Mouse (Mus musculus): ENCODE results near the gene Cst8.
A peak's percentile ranks its signal among the peaks of the same experiment; 100 is the strongest.
"Not testable (repeated sequence)": the region's sequence is repeated elsewhere in the genome, so short reads cannot be mapped to it uniquely, and the experiment has no call there.

The Cst8 gene

DNA sequence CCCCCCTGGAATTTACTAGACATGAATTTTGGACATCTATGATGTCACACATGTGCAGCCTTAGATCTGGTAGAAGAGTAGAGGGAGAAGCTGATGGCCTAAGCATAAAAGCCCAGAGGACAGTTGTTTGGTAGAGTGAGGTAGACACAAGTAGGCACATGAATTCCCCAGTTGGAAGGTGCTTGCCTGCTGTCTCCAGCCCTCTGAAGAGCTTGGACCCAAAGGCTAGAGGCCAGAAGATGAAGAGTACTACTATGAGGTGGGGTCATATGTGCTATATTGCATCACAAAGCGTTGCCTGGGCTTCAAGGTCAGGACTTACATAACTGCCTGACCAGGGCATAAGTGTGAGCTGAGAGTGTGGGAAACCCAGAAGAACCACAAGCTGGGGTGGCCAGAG is at the start of gene Cst8:
TSS of gene Cst8 (plus strand) at position 301 of the 400 bp plus-strand sequence.
- no peak for DNase-seq

DNA sequence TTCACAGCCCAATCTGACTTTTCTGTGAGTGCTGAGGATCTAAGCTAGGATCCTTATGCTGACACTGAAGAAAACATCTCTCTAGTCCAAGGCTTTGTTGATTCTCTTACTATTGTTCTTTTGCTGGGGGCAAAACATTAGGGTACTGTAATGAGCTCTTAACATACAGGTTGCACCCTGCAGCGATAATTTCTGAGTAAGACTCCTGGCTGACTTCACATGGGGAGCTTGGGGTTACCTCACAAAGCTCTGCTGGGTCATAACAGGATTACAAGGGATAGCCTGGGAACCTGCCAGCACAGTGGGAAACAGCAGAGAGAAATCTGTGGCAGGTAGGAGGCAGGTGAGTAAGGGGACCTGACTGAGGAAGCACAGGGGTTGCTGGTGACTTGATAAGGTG is 48.5 kb upstream of the Cst8 start, which contains the start of gene Cstl1:
TSS of gene Cstl1 (plus strand) at position 301 of the 400 bp plus-strand sequence.
- DNase-seq: no peak

DNA sequence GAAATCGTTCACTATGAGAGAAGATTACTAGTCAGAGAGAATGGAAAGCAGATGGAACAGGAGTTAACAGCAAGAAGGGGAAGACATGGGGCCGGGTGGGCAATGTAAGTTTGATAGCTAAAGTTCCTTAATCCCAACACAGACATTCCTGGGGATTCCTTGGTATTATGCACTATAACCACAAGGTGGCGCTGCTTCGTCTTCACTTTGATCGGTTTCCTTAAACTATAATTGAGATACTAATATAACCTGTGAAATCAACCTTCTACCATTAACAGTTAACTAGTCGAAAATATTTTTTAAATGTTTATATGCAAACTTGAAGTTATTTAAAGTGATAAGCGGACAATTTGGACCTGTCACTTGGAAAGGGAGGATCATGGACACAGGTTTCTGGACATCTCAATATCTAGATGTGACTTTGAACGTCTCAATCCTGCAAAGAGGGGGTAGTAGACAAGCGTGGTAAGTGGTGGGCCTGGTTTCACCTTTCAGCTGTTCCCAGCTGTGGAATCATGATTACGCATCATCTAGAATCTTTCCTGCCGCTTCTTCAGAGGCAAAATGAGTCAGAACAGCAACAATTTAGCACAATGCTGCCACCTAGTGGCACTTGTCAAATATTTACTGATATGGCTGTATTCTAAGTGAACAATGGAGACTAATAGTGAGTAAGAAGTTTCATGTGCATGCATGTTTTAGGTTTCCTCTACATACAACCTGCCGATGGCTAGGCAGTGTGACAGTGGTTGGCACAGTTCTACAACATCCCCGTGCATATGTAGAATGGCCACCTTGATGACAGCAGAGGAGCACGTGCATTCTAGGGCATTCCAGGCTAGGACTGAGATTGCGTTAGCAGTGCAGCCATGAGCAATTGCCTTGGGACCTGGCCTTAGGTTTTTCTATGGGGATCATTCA is 46.4 kb upstream of the Cst8 start:
- peak; percentile 71 for DNase-seq

DNA sequence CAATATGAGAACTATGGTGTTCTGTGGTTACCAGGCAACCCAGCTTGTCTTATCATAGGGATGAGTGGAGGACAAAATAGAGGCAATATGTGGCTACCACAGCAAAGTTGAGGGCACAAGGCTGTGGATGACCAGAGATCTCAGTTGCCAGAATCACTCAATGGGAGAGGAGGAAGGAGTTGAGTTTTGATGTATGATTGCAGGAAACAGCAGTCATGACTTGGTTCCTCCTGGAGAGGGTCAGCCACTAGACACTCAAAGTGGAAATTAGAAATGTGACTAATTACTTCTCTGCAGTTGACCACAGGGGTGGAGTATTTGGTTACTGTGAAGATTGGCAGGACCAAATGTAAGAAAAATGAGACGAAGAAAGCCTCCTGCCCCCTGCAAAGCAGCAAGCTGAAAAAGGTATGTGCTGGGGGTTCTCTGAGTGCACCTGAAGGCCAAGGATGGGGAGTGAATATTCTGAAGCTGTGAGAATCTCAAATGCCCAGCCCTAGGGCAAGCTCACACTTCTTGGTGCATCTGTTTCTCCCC is 44.2 kb upstream of the Cst8 start:
- no peak for DNase-seq

DNA sequence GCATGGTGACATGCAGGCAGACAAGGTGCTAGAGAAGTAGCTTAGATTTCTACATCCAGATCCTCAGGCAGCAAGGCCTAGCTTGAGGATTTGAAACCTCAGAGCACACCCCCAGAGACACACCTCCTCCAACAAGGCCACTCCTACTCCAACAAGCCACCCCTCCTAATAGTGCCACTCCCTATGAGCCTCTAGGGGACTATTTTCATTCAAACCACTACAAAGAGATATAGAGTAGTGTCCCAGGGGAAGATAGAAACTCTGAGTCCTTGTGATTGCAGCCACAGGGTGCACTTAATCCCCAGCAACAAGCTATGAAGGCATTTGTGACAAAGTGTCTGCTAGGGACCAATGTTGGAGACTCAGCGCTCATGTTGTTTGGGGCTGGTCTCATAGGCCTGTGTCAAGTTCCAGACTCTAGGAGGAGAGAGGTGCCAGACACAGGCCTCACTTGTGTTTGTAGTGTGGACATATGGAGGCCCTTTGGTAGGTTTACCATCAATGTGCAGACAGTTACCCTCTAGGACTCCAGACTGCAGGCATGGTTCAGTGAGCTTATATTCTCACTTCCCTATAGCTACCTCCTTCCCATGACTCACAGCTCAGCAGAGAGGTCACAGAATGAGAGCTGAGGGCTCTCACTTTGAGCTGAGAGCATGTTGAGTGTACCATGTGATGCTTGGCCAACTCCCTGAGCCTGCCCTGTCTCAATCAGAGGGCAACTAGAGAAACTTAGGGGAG is 34.8 kb upstream of the Cst8 start:
- no peak for DNase-seq

DNA sequence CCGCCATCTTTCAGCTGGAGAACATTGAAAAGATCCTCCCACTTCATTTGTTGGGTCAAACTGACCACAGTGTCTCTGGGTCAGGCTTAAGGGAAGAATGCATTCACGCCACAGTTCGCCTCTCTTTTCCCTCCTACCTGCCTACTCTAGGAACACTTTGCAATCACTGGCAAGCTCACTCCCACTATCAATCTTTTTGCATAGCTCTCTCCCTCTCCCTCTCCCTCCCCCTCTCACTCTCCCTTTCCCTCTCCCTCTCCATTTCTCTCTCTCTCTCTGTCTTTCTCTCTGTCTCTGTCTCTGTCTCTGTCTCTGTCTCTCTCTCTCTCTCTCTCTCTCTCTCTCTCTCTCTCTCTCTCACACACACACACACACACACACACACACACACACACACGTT is 27.2 kb upstream of the Cst8 start, which contains the start of gene Cst11:
TSS of gene Cst11 (minus strand) at position 101 of the 400 bp plus-strand sequence.
- DNase-seq: not testable (repeated sequence)

DNA sequence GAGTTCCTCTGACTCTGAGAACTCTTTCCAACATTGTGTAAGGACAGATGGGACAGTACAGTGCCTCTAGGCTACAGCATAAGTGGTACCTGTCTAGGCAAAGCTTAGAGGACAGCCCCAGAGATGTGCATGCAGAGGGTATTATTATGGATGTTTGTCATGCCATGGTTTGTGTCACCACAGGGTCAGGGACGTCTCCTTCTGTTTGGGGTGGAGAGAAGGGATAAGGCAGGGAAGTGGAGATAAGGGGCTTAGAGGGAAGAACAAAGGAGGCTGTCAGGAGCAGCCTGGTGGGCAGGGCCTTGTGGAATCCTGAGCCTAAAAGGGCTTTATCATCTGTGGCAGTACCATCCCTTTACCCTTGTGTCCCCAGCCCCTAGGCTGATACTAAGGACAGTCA is 16.9 kb upstream of the Cst8 start, which contains the start of gene 8030411F24Rik:
TSS of gene 8030411F24Rik (plus strand) at position 301 of the 400 bp plus-strand sequence.
- DNase-seq: no peak

DNA sequence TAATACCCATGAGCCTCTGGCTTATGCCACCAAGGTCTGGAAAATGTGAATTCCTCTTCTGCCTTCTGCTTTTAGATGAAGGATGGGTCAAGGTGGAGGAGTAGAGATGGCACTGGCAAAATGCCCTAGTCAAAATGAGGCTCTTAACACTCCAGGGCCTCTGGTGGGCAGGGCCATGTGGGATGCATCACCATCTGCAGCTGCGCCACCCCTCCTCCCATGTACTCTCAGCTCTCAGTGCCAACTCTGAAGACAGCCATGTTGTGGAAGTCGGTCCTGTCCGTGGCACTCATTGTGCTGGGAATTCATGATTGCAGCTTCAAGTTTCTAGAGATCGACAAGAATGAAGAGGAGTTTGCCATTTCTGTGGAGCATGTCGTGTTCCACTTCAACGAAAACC is 9.4 kb upstream of the Cst8 start, which contains the start of gene Cst12:
TSS of gene Cst12 (plus strand) at position 220 of the 400 bp plus-strand sequence.
- DNase-seq: no peak

DNA sequence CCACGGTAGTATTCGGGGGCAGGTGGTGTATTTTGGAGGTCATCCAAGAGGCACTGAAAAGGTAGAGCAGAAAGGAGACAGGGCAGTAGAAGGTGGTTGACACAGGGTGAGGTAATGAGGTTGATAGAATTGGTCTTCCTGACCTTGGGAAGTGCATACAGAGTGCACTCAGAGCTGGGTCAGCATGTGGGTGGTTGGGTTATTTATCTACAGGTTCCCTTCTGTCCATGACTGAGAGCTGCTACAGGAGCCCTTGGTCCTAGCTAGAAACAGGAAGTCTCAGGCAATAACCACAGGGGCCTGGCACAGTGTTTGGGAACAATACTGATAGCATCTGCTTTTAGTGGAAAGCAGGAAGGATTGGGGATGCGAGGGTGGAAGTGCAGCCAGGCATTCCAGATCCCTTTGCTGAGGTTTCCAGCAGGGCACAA is 2.9 kb downstream of the Cst8 start:
- DNase-seq: peak; percentile 68

DNA sequence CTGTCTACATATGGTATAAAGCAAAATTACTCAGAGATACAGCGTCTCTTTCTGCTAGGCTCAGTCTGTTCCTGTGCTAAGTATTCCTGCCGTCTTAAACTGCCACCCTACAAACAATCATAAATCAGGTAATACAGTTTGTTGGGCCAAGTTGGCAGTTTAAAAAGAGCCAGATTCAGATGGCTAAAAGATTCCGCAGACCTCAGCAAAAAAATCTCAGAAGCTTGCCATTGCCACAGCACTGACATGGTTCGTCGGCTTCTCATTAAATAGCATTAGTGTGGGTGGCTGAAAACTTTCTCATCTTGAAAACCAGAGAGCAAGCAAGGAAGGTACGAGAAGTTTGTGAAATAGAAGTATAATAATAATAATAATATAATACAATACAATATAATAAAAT is 8.1 kb downstream of the Cst8 start:
- DNase-seq: no peak

DNA sequence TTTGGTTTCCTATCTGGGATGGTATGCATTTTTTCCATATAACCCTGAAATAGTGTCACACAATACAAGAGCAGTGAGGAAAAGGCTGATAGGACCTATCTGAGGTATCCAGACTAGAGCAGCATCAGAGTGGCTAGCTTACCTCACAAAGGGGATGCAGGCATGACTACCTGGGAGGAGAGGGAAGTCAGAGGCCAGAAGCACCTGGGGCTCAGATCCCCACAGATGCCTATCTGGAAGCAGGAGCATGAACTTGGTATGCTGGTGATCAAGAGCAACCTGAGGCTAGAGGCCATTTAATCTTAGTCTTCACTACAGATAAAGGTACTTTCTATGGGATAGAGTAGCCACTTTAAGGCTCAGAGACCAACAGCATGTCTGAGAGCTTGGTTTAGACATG is 21.3 kb downstream of the Cst8 start, which contains the start of gene Cst13:
TSS of gene Cst13 (plus strand) at position 173 of the 400 bp plus-strand sequence.
- DNase-seq: no peak

DNA sequence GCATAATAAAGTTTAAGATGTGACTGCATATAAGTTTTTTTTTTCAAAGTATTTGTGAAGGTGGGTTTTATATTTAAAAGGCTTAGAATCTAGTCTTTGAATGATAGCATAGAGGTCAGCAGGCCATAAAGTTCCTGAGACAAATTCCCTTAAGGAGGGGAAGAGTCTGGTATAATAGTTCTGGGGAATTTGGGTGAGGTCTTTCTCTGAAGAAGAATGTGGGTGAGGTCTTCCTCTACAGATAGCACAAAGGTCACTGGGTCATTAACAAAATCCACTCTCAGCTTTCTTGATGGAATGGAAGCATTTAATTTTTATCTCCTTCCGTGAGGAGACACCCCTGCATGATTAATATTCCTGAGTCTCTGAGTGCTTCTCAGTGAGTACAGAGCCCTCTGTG is 27.4 kb downstream of the Cst8 start:
- DNase-seq: no peak

DNA sequence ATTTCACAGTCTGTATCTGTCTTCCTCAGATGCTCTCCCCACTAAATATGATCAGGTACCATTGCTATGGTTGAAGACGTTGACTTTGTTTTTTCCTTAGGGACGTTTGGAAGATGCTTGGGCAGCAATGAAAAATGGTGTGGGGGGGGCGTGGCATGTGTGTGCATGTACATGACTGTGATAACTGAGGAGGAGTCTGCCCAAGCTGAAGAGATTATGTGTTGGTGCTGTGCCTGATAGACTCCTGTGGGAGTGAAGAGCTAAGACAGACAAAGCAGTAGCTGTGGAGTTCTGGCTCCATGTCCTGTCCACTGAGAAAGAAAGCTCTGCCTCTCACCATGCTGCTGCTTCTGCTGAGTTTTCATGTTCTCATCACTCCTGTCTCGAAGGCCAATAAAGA is 36.3 kb downstream of the Cst8 start, which contains the start of gene Cst9:
TSS of gene Cst9 (plus strand) at position 236 of the 400 bp plus-strand sequence.
- DNase-seq: no peak

DNA sequence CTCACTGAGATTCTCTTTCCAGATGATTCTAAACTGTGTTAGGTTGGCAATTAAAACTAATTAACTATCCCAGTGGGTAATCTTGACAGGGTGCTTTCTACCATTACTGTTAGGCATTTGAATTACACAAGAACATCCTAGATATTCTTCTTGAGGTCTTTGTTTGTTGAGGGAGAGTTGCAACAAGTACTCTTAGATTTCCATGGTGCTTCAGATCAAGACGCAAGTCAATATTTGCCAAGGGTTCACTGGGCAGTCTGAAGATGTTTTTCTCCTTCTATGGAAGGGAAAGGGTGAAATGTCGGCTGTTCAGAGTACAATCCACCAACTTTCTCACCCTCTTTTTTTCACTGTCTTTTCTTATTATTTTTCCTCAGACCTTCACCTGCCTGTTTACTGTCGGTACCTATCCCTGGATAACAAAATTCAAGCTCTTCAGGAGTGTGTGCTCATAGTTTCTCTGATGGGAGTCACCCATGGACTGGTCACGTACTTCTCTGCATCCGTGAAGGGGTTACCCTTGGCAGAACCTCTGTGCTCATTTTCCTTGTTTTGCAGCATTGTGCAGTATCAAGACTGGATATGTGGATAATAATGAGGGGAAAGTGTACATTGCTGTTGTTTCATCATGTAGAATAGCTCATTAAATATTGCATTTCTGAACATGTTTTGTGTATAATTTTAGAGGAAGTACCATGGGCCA is 39.6 kb downstream of the Cst8 start:
- DNase-seq: no peak

DNA sequence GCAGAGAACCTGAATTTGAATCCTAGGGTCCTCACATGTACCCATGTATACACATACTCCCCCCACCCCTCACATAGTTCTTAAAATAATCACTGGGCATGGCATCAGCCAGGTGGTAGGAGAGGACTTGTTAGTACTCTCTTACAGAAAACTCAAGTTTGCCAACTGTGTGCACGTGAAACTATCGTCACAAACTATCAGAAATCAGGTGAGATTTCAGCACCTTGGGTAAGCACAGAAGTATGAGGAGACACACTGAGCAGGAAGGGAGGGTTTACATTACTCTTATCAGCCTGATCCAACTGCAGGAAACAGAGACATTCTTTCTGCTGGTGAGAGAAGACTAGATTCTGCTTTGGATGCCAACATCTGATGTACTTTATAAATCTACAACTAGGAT is 40.6 kb downstream of the Cst8 start:
- DNase-seq: no peak

DNA sequence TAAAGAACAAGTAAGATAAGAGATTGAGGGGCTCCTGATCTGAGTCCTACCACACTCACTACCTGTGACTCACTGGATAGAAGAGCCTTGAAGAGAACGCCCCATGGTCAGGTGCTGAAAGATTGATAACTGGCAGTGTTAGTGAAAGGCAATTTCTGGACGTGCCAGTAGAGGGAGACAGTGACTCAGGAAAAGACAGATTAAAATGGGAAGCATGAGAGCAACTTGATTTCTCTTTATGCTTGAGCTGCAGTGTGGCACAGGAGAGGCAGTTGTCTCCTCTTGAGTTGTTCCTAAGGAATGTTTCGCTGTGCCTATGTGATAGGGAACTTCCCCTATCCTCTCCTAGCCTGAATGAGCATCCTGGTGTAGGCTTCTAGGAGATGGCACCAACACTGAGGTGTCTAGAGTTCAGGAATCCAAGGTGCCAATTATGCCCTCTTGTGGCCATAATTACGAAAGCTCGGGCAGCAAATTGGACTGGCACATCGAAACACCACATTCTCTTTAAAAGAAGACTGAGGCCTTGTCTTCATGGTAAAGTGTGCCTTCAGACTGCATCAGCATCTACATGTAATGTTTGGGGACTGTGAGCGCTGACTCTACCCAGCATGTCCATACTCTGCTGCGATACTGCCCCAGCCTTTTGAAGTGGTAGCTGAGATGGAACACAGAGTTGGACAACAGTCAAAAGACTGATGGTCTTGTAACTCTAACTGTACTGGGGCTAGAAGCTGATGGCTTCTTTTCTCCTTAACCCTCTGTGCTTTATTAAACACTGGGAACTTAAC is 52.7 kb downstream of the Cst8 start:
- peak; percentile 66 for DNase-seq

All from cerebellum, adult 11 months (tissue).